Mouse (Mus musculus): Measurements from ENCODE around the gene 1700001O22Rik.

DNA sequence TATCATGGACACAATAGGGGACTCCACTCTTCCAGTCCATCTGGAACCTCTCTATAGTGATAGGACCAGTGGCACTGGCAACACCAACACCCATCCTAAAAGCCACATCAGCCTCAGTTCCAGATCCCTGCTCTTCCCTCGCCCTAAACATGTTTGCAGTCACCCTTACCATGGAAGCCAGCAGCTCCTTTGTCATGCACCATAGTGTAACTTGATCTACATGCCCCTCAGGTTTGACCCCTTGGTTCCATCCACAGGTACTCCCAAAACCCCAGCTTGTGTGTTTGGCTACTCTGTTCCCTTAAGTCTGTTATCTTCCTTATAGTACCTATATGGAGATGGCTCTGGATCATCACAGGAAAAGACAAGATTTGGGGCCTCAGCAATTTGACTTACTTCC lies 12.9 kb upstream of the 1700001O22Rik start:
- no peak for TF ChIP-seq CTCF (IDR thresholded peaks at IDR 0.05; ENCODE audit: low read depth, low read length)
- no peak for TF ChIP-seq EP300 (IDR thresholded peaks at IDR 0.05; ENCODE audit: insufficient read depth, low read depth, low read length)
